20 mouse cellular contexts compared by ENCODE assay signal in the genomic region with DNA sequence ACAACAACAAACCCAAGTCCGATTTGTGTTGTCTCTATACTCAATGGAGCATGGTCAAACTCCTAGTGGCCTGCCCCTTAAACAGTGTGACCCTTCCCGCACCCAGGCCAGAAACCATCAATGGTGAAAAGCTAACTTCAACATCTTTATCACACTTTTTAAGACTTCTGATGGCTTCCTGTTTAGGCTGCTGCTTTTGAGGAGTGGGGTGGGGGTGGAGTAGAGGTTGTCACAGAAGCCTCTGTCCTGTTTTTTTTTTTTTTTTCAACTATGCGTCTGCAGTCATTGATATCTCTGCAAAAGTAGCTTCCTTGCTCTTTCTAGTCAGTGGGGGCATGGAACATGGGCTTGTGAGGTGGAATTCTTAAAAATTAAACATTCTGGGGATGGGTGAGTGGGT. TPM values are rescaled to one million over a fixed set of nuclear protein-coding genes. Genes with fewer than 3 reads are reported as not detected.
DNase-seq lines count a peak whose midpoint lies in the region; ATAC-seq and TF ChIP-seq lines count a peak whose summit lies in the region.
"Had no signal": no experiment of that assay in that cellular context is flagged by ENCODE, and none has a peak within 500 bp of the region (broad histone marks: within the 10 kb centered on the region; RNA-seq: fewer than 3 reads in every experiment).

No protein-coding gene starts in this region.

- peaks cover 17% of the 10 kb centered on the region for H3K36me3 ChIP-seq in megakaryocyte, embryonic 14.5 days (replicated peaks; ENCODE audit: low read length)
- no peaks in the 10 kb centered on the region for H3K36me3 ChIP-seq in kidney, adult 2 months (ENCODE audit: control insufficient read depth, insufficient read depth, low read length)
- no peaks in the 10 kb centered on the region for H3K36me3 ChIP-seq in forebrain, embryonic 13.5 days (ENCODE audit: poor library complexity, severe bottlenecking)
- H3K36me3 ChIP-seq: embryonic facial prominence, embryonic 15.5 days; forebrain, embryonic 10.5 days; forebrain, embryonic 15.5 days; heart, embryonic 13.5 days; hindbrain, embryonic 15.5 days; intestine, embryonic 15.5 days had no signal

- ATAC-seq in megakaryocyte, adult 5-6 weeks (ENCODE audit: poor library complexity, severe bottlenecking), result no peak
- peak; percentile 18 for ATAC-seq in inflammation-experienced regulatory T-cells, adult 6 months
- ATAC-seq in forebrain, embryonic 13.5 days, result no peak
- ATAC-seq: forebrain, embryonic 15.5 days; intestine, embryonic 15.5 days had no signal

- 79% methylated on average over 3 of the region's 3 CpGs for WGBS in kidney, adult 2 months
- WGBS in forebrain, embryonic 13.5 days, result 92% methylated on average over 3 of the region's 3 CpGs

- no peak overlapping the region for H3K4me2 ChIP-seq in forebrain, embryonic 13.5 days
- H3K4me2 ChIP-seq: embryonic facial prominence, embryonic 15.5 days; forebrain, embryonic 15.5 days; heart, embryonic 13.5 days; intestine, embryonic 15.5 days had no signal

- H3K27ac ChIP-seq in kidney, adult 2 months (ENCODE audit: insufficient read depth, low read depth, low read length), result no peak overlapping the region
- H3K27ac ChIP-seq in forebrain, embryonic 13.5 days, result no peak overlapping the region
- H3K27ac ChIP-seq: embryonic facial prominence, embryonic 15.5 days; forebrain, embryonic 10.5 days; forebrain, embryonic 15.5 days; heart, embryonic 13.5 days; hindbrain, embryonic 15.5 days; intestine, embryonic 15.5 days had no signal

- no peak for TF ChIP-seq POLR2A in kidney, adult 2 months (IDR thresholded peaks at IDR 0.05; ENCODE audit: low read depth, low read length)

- no peak overlapping the region for H3K9ac ChIP-seq in forebrain, embryonic 13.5 days
- H3K9ac ChIP-seq: embryonic facial prominence, embryonic 15.5 days; forebrain, embryonic 15.5 days; heart, embryonic 13.5 days; hindbrain, embryonic 15.5 days; intestine, embryonic 15.5 days had no signal

- no peak for TF ChIP-seq CTCF in kidney, adult 2 months (conservative IDR thresholded peaks at IDR 0.05; ENCODE audit: insufficient read depth, insufficient read length, low read depth, low read length)

- DNase-seq in MEL-GATA-1-ER (ENCODE audit: extremely low read depth, low read depth), result peak; percentile 66
- no peak for DNase-seq in kidney, adult 9 months
- no peak for DNase-seq in kidney, adult 2 months
- DNase-seq: adrenal gland, postnatal 14 days; cerebellum, adult 18-20 months; cerebellum, postnatal 10 days; embryo, embryonic 11 days; gastrocnemius, postnatal 36 days; heart, postnatal 36 days had no signal

- no peaks in the 10 kb centered on the region for H3K27me3 ChIP-seq in megakaryocyte, embryonic 14.5 days (replicated peaks)
- H3K27me3 ChIP-seq in kidney, adult 2 months (replicated peaks; ENCODE audit: control insufficient read depth, insufficient read depth, low read length), result no peaks in the 10 kb centered on the region
- H3K27me3 ChIP-seq in forebrain, embryonic 13.5 days, result no peaks in the 10 kb centered on the region
- H3K27me3 ChIP-seq: embryonic facial prominence, embryonic 15.5 days; forebrain, embryonic 15.5 days; heart, embryonic 13.5 days; hindbrain, embryonic 15.5 days; intestine, embryonic 15.5 days had no signal

- peaks cover 84% of the 10 kb centered on the region for H3K4me1 ChIP-seq in megakaryocyte, embryonic 14.5 days
- no peaks in the 10 kb centered on the region for H3K4me1 ChIP-seq in kidney, adult 2 months (ENCODE audit: control insufficient read depth, insufficient read depth, low read length)
- H3K4me1 ChIP-seq in forebrain, embryonic 13.5 days, result peaks cover 18% of the 10 kb centered on the region

- peak overlapping the region; percentile 8 for H3K4me3 ChIP-seq in megakaryocyte, embryonic 14.5 days (replicated peaks)
- H3K4me3 ChIP-seq in kidney, adult 2 months (ENCODE audit: insufficient read depth, low read depth, low read length), result no peak overlapping the region
- H3K4me3 ChIP-seq in forebrain, embryonic 13.5 days, result no peak overlapping the region
- H3K4me3 ChIP-seq: embryonic facial prominence, embryonic 15.5 days; erythroblast, embryonic 14.5 days; forebrain, embryonic 10.5 days; forebrain, embryonic 15.5 days; heart, embryonic 13.5 days; hindbrain, embryonic 15.5 days; intestine, embryonic 15.5 days had no signal

- H3K9me3 ChIP-seq in megakaryocyte, embryonic 14.5 days, result no peaks in the 10 kb centered on the region
- H3K9me3 ChIP-seq in forebrain, embryonic 13.5 days (replicated peaks), result no peaks in the 10 kb centered on the region
- H3K9me3 ChIP-seq: embryonic facial prominence, embryonic 15.5 days; forebrain, embryonic 10.5 days; forebrain, embryonic 15.5 days; heart, embryonic 13.5 days; hindbrain, embryonic 15.5 days; intestine, embryonic 15.5 days had no signal

RNA-seq across cellular contexts. Expression of a gene that starts 3.1 kb away (rescaled TPM):
- polyA plus RNA-seq in megakaryocyte, embryonic 14.5 days (2012; ENCODE audit: insufficient read depth, low replicate concordance), result 2.5 and 7.7 TPM in 2 replicates
- total RNA-seq in megakaryocyte, adult 5-6 weeks (2015), result 44.0 and 44.2 TPM in 2 replicates
- 23.2 and 36.3 TPM in 2 replicates for total RNA-seq in megakaryocyte, adult 5-6 weeks (2017)
- 10 to 100 TPM; 42.2 to 85.5 (median 76.1) TPM for polyA plus RNA-seq in inflammation-experienced regulatory T-cells, adult 6 months (2017; shearing (Covaris generic))
- 7.5 and 7.7 TPM in 2 replicates for polyA plus RNA-seq in kidney, adult 2 months (2012; rRNA removed)
- polyA plus RNA-seq in forebrain, embryonic 13.5 days (2015; fragmentation: Nextera tagmentation; extraction: Ambion mirVana), result 35.1 and 40.2 TPM in 2 replicates
